Mouse (Mus musculus): Measurements from ENCODE around the gene Slc25a19.

The Slc25a19 gene

GRCm38 (mm10) chr11:115618732-115619516, 9.2 kb downstream of the Slc25a19 start:
- DNase-seq (ENCODE audit: extremely low read depth, low read depth, low spot score), result no peak

GRCm38 (mm10) chr11:115618001-115618400, 10.1 kb downstream of the Slc25a19 start:
- no peak for DNase-seq (ENCODE audit: extremely low read depth, low read depth, low spot score)

GRCm38 (mm10) chr11:115616893-115617292, 11.2 kb downstream of the Slc25a19 start:
- DNase-seq (ENCODE audit: extremely low read depth, low read depth, low spot score), result no peak

- DNase-seq (ENCODE audit: extremely low read depth, low read depth, low spot score), result no peak
Observed at GRCm38 (mm10) chr11:115616371-115616770, 11.7 kb downstream of the Slc25a19 start.

- DNase-seq (ENCODE audit: extremely low read depth, low read depth, low spot score), result no peak
Observed at GRCm38 (mm10) chr11:115615875-115616274, 12.2 kb downstream of the Slc25a19 start.

GRCm38 (mm10) chr11:115615108-115615825, 12.8 kb downstream of the Slc25a19 start:
- no peak for DNase-seq (ENCODE audit: extremely low read depth, low read depth, low spot score)

GRCm38 (mm10) chr11:115614346-115615107, 13.6 kb downstream of the Slc25a19 start:
- DNase-seq (ENCODE audit: extremely low read depth, low read depth, low spot score), result no peak

- no peak for DNase-seq (ENCODE audit: extremely low read depth, low read depth, low spot score)
Observed at GRCm38 (mm10) chr11:115613138-115613945, 14.8 kb downstream of the Slc25a19 start.

- DNase-seq (ENCODE audit: extremely low read depth, low read depth, low spot score), result no peak
Observed at GRCm38 (mm10) chr11:115612410-115613137, 15.5 kb downstream of the Slc25a19 start, which contains the start of gene Mif4gd. Gene Mif4gd (minus strand): TSS chr11:115612969.

- no peak for DNase-seq (ENCODE audit: extremely low read depth, low read depth, low spot score)
Observed at GRCm38 (mm10) chr11:115612059-115612409, 16.1 kb downstream of the Slc25a19 start.

- DNase-seq (ENCODE audit: extremely low read depth, low read depth, low spot score), result no peak
Observed at GRCm38 (mm10) chr11:115611173-115611572, 16.9 kb downstream of the Slc25a19 start.

GRCm38 (mm10) chr11:115609576-115609975, 18.5 kb downstream of the Slc25a19 start:
- DNase-seq (ENCODE audit: extremely low read depth, low read depth, low spot score), result no peak

GRCm38 (mm10) chr11:115608421-115609399, 19.4 kb downstream of the Slc25a19 start:
- no peak for DNase-seq (ENCODE audit: extremely low read depth, low read depth, low spot score)

GRCm38 (mm10) chr11:115606733-115607132, 21.4 kb downstream of the Slc25a19 start:
- DNase-seq (ENCODE audit: extremely low read depth, low read depth, low spot score), result no peak

GRCm38 (mm10) chr11:115604304-115604696, 23.8 kb downstream of the Slc25a19 start:
- no peak for DNase-seq (ENCODE audit: extremely low read depth, low read depth, low spot score)

GRCm38 (mm10) chr11:115603476-115604303, 24.4 kb downstream of the Slc25a19 start, which contains the start of the genes Mrps7 and Gga3:
Gene Mrps7 (plus strand): TSS chr11:115603925.
Gene Gga3 (minus strand): TSS chr11:115604051.
- no peak for DNase-seq (ENCODE audit: extremely low read depth, low read depth, low spot score)

GRCm38 (mm10) chr11:115603128-115603475, 25.0 kb downstream of the Slc25a19 start:
- no peak for DNase-seq (ENCODE audit: extremely low read depth, low read depth, low spot score)

- DNase-seq (ENCODE audit: extremely low read depth, low read depth, low spot score), result no peak
Observed at GRCm38 (mm10) chr11:115601174-115601573, 26.9 kb downstream of the Slc25a19 start.
